Mouse (Mus musculus) liver, embryonic 14.5 days (tissue): ENCODE results near the gene Cst9. TPM values are rescaled to one million over a fixed set of nuclear protein-coding genes. Genes with fewer than 3 reads are reported as not detected.

Source experiments
- ATAC-seq: fragments of 200-750 bp; cut with Nextera tagmentation; 2 replicates; pipeline ENCODE4 v1.8.0; 2017; ENCODE audit warnings: moderate number of reproducible peaks, mild to moderate bottlenecking, moderate library complexity; ENCODE audit not compliant: insufficient read depth
- DNase-seq, 3 experiments: peaks; one replicate each; pipeline ENCODE4 v3.0.0-alpha.2; 2012 to 2013; ENCODE audit warnings: low read depth in 3 of 3, low spot score in 3 of 3
- H3K27ac ChIP-seq: fragments of 300-500 bp; sonication (generic); 2 replicates; pipeline ENCODE4 v1.5.1; 2014; ENCODE audit warnings: moderate library complexity, mild to moderate bottlenecking, control low read depth, inconsistent platforms
- H3K27me3 ChIP-seq: fragments of 300-500 bp; sonication (generic); 2 replicates; pipeline ENCODE4 v1.6.1; 2014; ENCODE audit warnings: mild to moderate bottlenecking, low read length, moderate library complexity; ENCODE audit not compliant: control insufficient read depth, insufficient read depth
- H3K36me3 ChIP-seq: fragments of 300-500 bp; sonication (generic); replicated peaks from 2 replicates; pipeline ENCODE4 v1.6.1; 2014; ENCODE audit warnings: low read depth; ENCODE audit not compliant: control insufficient read depth, insufficient read depth
- H3K4me1 ChIP-seq, 2 experiments: fragments of 200-500 bp in 1 of 2; fragments of 300-500 bp in 1 of 2; sonication (generic) in 1 of 2; replicated peaks; 2 replicates each; pipeline ENCODE4 v1.6.1; 2012 to 2014; ENCODE audit warnings: antibody characterized with exemption in 1 of 2, inconsistent platforms in 1 of 2, low read length in 1 of 2; ENCODE audit not compliant: control insufficient read depth in 2 of 2, insufficient read depth in 2 of 2
- H3K4me2 ChIP-seq: fragments of 300-500 bp; sonication (generic); 2 replicates; pipeline ENCODE4 v1.6.1; 2014; ENCODE audit warnings: low read depth, mild to moderate bottlenecking, control low read depth, moderate library complexity
- H3K4me3 ChIP-seq, 2 experiments: fragments of 200-500 bp in 1 of 2; fragments of 300-500 bp in 1 of 2; sonication (generic) in 1 of 2; 2 replicates each; pipeline ENCODE4 v1.5.1; 2012 to 2014; ENCODE audit warnings: low read depth in 2 of 2, low read length in 2 of 2, mild to moderate bottlenecking in 2 of 2, control low read depth in 1 of 2, inconsistent platforms in 1 of 2, moderate library complexity in 1 of 2; ENCODE audit not compliant: insufficient read depth in 1 of 2
- H3K9ac ChIP-seq: fragments of 300-500 bp; sonication (generic); replicated peaks from 2 replicates; pipeline ENCODE4 v1.6.1; 2014; ENCODE audit warnings: mild to moderate bottlenecking, control low read depth, moderate library complexity
- H3K9me3 ChIP-seq: fragments of 300-500 bp; sonication (generic); 2 replicates; pipeline ENCODE4 v1.6.1; 2016; ENCODE audit warnings: low read length, mixed read lengths; ENCODE audit not compliant: control insufficient read depth
- CTCF ChIP-seq: IDR thresholded peaks from 2 replicates; pipeline ENCODE4 v1.5.1; 2016; ENCODE audit warnings: antibody characterized with exemption, low read depth, control low read depth
- EP300 ChIP-seq: IDR thresholded peaks from 2 replicates; pipeline ENCODE4 v1.6.1; 2016; ENCODE audit warnings: antibody characterized with exemption, low read depth
- WGBS: fragments of 180-500 bp; shearing (Covaris S2); extraction: QIAGEN DNeasy Blood & Tissue Kit; methylation state at CpG from one replicate; pipeline ENCODE4 v1.1.7; 2014; ENCODE audit not compliant: insufficient replicate concordance; 5-methylcytosine and 5-hydroxymethylcytosine counted together
- polyA plus RNA-seq, 2 experiments: library from polyadenylated mRNA; depleted of rRNA in 1 of 2; stranded (reverse) in 1 of 2; unstranded in 1 of 2; fragments of >200 nt; fragmentation: Nextera tagmentation in 1 of 2; extraction: Ambion mirVana in 1 of 2; gene quantifications; 2 replicates each; pipeline versions ENCODE4 v1.2.1 to v1.2.3; 2012 to 2014

Gene Cst9
- polyA plus RNA-seq, 2 experiments: 0.09 to 0.39 TPM

DNA sequence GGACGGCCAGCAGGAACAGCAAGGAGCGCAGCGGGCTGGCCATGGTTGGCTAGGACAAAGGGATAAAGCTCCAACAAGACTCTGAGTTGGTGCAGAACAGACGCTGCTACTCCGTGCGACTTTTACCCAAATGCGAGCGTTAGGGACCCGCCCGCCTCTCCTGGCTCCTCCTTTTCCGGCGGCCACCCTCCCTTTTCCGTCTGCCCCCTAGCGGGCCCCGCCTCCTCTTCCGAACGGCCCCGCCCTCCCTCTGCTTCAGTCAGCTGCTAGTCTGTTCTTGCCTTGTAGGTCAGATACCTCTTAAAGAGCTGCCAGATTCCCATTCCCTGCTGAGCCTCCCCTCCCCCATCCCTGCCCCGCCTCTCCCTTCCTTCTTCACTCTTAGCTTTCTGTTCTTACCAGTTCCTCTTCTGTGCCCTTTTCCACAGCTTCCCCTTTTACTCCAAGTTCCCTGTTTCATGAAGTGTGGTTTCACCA lies 40.4 kb downstream of the Cst9 start, which contains the start of gene Cst3:
Gene Cst3, minus strand, starts transcription at position 358 of the 477 bp plus-strand sequence.
- no peaks in the 10 kb centered on the region for H3K36me3 ChIP-seq
- peak within 1 kb of the TSS; percentile 61 to 67 for H3K4me3 ChIP-seq
- H3K27me3 ChIP-seq: no peaks in the 10 kb centered on the region; the same call in 1 of the 2 replicates
- peak within 1 kb of the TSS; percentile 65 for H3K4me2 ChIP-seq
- under 1% methylated on average over 18 of the region's 19 CpGs for WGBS
- peak; percentile 91 for ATAC-seq
- DNase-seq: peak; percentile 58 to 67 (median 63)
- H3K4me1 ChIP-seq: peaks cover 6 to 19% of the 10 kb centered on the region in 2 experiments; a peak in 3 of 4 replicates
- no peak within 1 kb of the TSS for H3K27ac ChIP-seq
- TF ChIP-seq CTCF (peak; percentile 57), EP300 (no peak)
- H3K9ac ChIP-seq: peak within 1 kb of the TSS; percentile 60
- no peaks in the 10 kb centered on the region for H3K9me3 ChIP-seq

DNA sequence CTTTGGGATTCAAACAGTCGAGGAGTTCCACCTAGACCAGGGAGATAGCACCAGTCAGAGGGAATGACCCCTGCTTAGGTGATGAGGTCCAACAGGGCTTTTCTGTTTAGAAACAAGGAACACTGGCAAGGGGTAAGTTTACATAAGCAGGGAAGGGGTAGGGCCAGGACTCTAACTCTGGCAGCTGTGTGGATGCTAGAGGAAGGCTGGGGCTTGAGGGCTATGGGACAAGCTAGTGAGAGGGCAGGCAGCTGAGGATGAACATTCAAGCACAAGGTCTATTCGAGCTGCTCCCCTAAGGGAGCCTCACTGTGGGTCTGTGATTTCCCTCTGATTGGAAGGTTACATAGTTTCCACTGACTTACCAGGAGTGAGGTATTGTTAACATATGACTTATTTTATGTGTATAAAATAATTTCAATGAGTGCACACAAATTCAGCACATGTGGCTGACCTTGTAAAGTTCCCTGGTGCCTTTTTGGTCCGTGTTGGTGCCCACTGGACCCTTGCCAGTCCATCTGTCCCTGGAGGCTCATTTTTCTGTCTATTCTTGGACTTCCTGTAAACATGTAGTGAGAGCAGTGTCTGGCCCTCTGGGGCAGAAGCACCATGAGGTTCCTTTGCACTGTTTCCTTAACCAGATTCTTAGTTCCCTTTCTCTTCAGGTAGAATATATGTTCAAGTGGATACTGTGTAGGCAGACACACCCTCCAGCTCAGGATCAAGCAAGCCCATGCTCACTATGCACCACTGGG lies 42.2 kb downstream of the Cst9 start:
- Histone ChIP-seq H3K4me3 (no peak overlapping the region), H3K9ac (no peak overlapping the region), H3K9me3 (no peaks in the 10 kb centered on the region), H3K27ac (no peak overlapping the region), H3K36me3 (no peaks in the 10 kb centered on the region), H3K4me1 (peaks cover 6 to 19% of the 10 kb centered on the region in 2 experiments; a peak in 3 of 4 replicates), H3K4me2 (no peak overlapping the region), H3K27me3 (no peaks in the 10 kb centered on the region; the same call in 1 of the 2 replicates)
- no peak for DNase-seq
- WGBS: 19% methylated on average over 3 of the region's 3 CpGs
- ATAC-seq: no peak
- no peak for TF ChIP-seq CTCF
- TF ChIP-seq EP300: no peak

DNA sequence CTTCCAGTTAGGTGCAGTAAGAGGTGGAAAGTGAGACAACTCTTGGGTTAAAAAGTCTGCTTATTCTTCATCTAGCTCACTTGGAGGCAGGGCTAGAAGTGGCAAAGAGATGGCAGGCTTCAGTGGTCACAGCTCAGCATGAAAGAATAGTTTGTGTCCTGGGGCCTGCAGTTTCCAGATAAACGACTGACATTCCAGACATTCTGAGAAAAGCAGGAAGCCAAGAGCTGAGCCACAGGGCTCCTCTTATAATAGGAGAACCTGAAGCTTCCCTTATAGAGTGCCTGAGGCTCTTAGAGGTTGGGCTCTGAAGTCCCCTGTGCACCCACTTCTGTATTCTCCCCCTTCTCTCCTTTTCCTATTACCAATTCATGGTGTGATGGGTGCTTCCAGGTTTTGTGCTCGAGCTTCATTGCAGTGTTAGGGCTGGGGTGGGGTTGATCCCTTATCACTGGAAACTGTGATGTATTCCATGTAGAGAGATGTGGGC lies 43.7 kb downstream of the Cst9 start:
- ATAC-seq: no peak
- 2% methylated on average over 2 of the region's 2 CpGs for WGBS
- no peak overlapping the region for H3K27ac ChIP-seq
- H3K4me3 ChIP-seq: no peak overlapping the region
- no peak for TF ChIP-seq EP300
- TF ChIP-seq CTCF: no peak
- no peak for DNase-seq
- H3K9me3 ChIP-seq: no peaks in the 10 kb centered on the region
- no peak overlapping the region for H3K4me2 ChIP-seq
- H3K27me3 ChIP-seq: no peaks in the 10 kb centered on the region; the same call in 1 of the 2 replicates
- no peaks in the 10 kb centered on the region for H3K36me3 ChIP-seq
- no peak overlapping the region for H3K9ac ChIP-seq
- H3K4me1 ChIP-seq: peaks cover 6 to 17% of the 10 kb centered on the region in 2 experiments; a peak in 3 of 4 replicates

DNA sequence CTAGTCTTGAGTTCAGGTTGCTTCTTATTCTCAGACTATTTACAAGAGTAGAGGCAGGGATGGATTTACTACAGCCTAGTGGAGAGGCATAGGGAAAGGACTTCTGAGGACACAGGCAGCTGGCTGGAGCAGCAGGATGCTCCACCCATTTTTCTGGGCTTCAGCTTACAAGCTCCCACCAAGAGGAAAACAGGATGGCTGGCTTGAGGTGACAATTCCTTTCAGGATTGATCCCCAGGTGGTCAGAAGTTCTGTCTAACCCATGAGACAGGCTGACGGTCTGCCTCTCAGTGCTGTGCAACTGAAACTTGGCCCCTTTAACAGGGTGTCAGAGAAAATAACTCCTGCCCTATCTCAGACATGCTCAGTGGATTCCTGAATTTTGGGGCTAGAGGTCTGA lies 44.3 kb downstream of the Cst9 start:
- H3K4me2 ChIP-seq: no peak overlapping the region
- 56% methylated on average over 1 of the region's 1 CpGs for WGBS
- no peak overlapping the region for H3K27ac ChIP-seq
- H3K9ac ChIP-seq: no peak overlapping the region
- no peak overlapping the region for H3K4me3 ChIP-seq
- DNase-seq (no peak), ATAC-seq (no peak)
- H3K36me3 ChIP-seq: no peaks in the 10 kb centered on the region
- peaks cover 4 to 12% of the 10 kb centered on the region in 2 experiments; a peak in 3 of 4 replicates for H3K4me1 ChIP-seq
- no peaks in the 10 kb centered on the region for H3K9me3 ChIP-seq
- no peak for TF ChIP-seq EP300
- no peak for TF ChIP-seq CTCF
- no peaks in the 10 kb centered on the region; the same call in 1 of the 2 replicates for H3K27me3 ChIP-seq

DNA sequence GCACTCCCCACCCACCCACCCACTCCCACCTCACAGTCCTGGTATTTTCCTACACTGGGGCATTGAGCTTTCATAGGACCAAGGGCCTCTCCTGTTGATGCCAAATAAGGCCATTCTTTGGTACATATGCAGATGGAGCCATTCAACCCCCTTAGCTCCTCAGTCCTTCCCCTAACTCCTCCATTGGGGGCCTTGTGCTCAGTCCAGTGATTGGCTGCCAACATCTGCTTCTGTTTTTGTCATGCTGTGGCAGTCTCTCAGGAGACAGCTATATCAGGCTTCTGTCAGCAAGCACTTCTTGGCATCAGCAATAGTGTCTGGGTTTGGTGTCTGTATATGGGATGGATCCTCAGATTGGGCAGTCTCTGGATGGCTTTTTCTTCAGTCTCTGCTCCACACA lies 49.8 kb downstream of the Cst9 start:
- no peak overlapping the region for H3K27ac ChIP-seq
- DNase-seq (no peak), ATAC-seq (no peak)
- no peak overlapping the region for H3K9ac ChIP-seq
- no peaks in the 10 kb centered on the region for H3K9me3 ChIP-seq
- H3K4me3 ChIP-seq: no peak overlapping the region
- H3K4me1 ChIP-seq: no peaks in the 10 kb centered on the region
- H3K27me3 ChIP-seq: no peaks in the 10 kb centered on the region; the same call in 1 of the 2 replicates
- no peaks in the 10 kb centered on the region for H3K36me3 ChIP-seq
- no peak for TF ChIP-seq EP300
- no peak for TF ChIP-seq CTCF
- H3K4me2 ChIP-seq: no peak overlapping the region

Other genes starting within 250 kb of the Cst9 start
- gene Nxt1, start 162.5 kb upstream of the Cst9 start, polyA plus RNA-seq (2012; rRNA removed): 34.8 and 43.9 TPM in 2 replicates
- gene Nxt1, start 162.5 kb upstream of the Cst9 start, polyA plus RNA-seq (2014; fragmentation: Nextera tagmentation; extraction: Ambion mirVana): 61.9 and 63.6 TPM in 2 replicates
- gene Gzf1, start 154.1 kb upstream of the Cst9 start, polyA plus RNA-seq (2012; rRNA removed): 3.9 and 5.1 TPM in 2 replicates
- gene Gzf1, start 154.1 kb upstream of the Cst9 start, polyA plus RNA-seq (2014; fragmentation: Nextera tagmentation; extraction: Ambion mirVana): 7.4 and 7.9 TPM in 2 replicates
- 0.30 and 0.36 TPM in 2 replicates for gene Napb, start 102.7 kb upstream of the Cst9 start, polyA plus RNA-seq (2012; rRNA removed)
- 0.09 and 0.14 TPM in 2 replicates for gene Napb, start 102.7 kb upstream of the Cst9 start, polyA plus RNA-seq (2014; fragmentation: Nextera tagmentation; extraction: Ambion mirVana)
- gene Cstl1, start 84.8 kb upstream of the Cst9 start, polyA plus RNA-seq (2012; rRNA removed): not detected in 2 replicates
- gene Cstl1, start 84.8 kb upstream of the Cst9 start, polyA plus RNA-seq (2014; fragmentation: Nextera tagmentation; extraction: Ambion mirVana): not detected in 2 replicates
- not detected in 2 replicates for gene Cst11, start 63.6 kb upstream of the Cst9 start, polyA plus RNA-seq (2012; rRNA removed)
- not detected in 2 replicates for gene Cst11, start 63.6 kb upstream of the Cst9 start, polyA plus RNA-seq (2014; fragmentation: Nextera tagmentation; extraction: Ambion mirVana)
- not detected in 2 replicates for gene 8030411F24Rik, start 53.1 kb upstream of the Cst9 start, polyA plus RNA-seq (2012; rRNA removed)
- gene 8030411F24Rik, start 53.1 kb upstream of the Cst9 start, polyA plus RNA-seq (2014; fragmentation: Nextera tagmentation; extraction: Ambion mirVana): not detected in 2 replicates
- gene Cst12, start 45.8 kb upstream of the Cst9 start, polyA plus RNA-seq (2012; rRNA removed): not detected in 2 replicates
- gene Cst12, start 45.8 kb upstream of the Cst9 start, polyA plus RNA-seq (2014; fragmentation: Nextera tagmentation; extraction: Ambion mirVana): not detected in 2 replicates
- 0.10 TPM in 1 of 2 replicates, not detected in the other for gene Cst8, start 36.4 kb upstream of the Cst9 start, polyA plus RNA-seq (2012; rRNA removed)
- gene Cst8, start 36.4 kb upstream of the Cst9 start, polyA plus RNA-seq (2014; fragmentation: Nextera tagmentation; extraction: Ambion mirVana): 0.27 TPM in 1 of 2 replicates, not detected in the other
- gene Cst13, start 15.1 kb upstream of the Cst9 start, polyA plus RNA-seq (2012; rRNA removed): not detected in 2 replicates
- gene Cst13, start 15.1 kb upstream of the Cst9 start, polyA plus RNA-seq (2014; fragmentation: Nextera tagmentation; extraction: Ambion mirVana): not detected in 2 replicates
- gene 9230104L09Rik, start 29.9 kb downstream of the Cst9 start, polyA plus RNA-seq (2012; rRNA removed): not detected in 2 replicates
- gene 9230104L09Rik, start 29.9 kb downstream of the Cst9 start, polyA plus RNA-seq (2014; fragmentation: Nextera tagmentation; extraction: Ambion mirVana): not detected in 2 replicates
- 93.7 and 106 TPM in 2 replicates for gene Cst3, start 40.5 kb downstream of the Cst9 start, polyA plus RNA-seq (2012; rRNA removed)
- gene Cst3, start 40.5 kb downstream of the Cst9 start, polyA plus RNA-seq (2014; fragmentation: Nextera tagmentation; extraction: Ambion mirVana): 157 and 165 TPM in 2 replicates
- gene Gm1330, start 168.1 kb downstream of the Cst9 start, polyA plus RNA-seq (2012; rRNA removed): not detected in 2 replicates
- not detected in 2 replicates for gene Gm1330, start 168.1 kb downstream of the Cst9 start, polyA plus RNA-seq (2014; fragmentation: Nextera tagmentation; extraction: Ambion mirVana)
- gene Gm10750, start 182.1 kb downstream of the Cst9 start, polyA plus RNA-seq (2012; rRNA removed): not detected in 2 replicates
- not detected in 2 replicates for gene Gm10750, start 182.1 kb downstream of the Cst9 start, polyA plus RNA-seq (2014; fragmentation: Nextera tagmentation; extraction: Ambion mirVana)